ENCODE assay signal across 17 mouse cellular contexts in the genomic region with DNA sequence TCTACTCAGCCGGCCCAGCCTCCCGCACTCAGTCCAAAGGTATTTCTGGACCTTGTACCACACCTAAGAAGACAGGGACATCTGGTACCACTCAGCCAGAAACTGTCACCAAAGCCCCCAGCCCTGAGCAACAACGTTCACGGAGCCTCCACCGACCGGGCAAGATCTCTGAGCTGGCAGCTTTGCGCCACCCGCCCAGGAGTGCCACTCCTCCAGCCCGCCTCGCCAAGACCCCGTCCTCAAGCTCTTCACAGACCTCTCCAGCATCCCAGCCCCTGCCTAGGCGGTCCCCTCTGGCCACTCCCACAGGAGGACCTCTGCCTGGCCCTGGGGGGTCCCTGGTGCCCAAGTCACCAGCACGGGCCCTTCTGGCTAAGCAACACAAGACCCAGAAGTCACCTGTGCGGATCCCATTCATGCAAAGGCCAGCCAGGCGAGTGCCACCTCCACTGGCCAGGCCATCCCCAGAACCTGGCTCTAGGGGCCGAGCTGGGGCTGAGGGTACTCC. TPM values are rescaled to one million over a fixed set of nuclear protein-coding genes. Genes with fewer than 3 reads are reported as not detected.
DNase-seq lines count a peak whose midpoint lies in the region; ATAC-seq and TF ChIP-seq lines count a peak whose summit lies in the region.
"Had no signal": no experiment of that assay in that cellular context is flagged by ENCODE, and none has a peak within 500 bp of the region (broad histone marks: within the 10 kb centered on the region; RNA-seq: fewer than 3 reads in every experiment).

No protein-coding gene starts in this region.

- H3K4me2 ChIP-seq in hindbrain, embryonic 12.5 days (replicated peaks) = no peak overlapping the region
- no peak overlapping the region for H3K4me2 ChIP-seq in hindbrain, embryonic 11.5 days (replicated peaks; ENCODE audit: low read depth, low read length)
- H3K4me2 ChIP-seq in embryonic facial prominence, embryonic 14.5 days (ENCODE audit: low read depth, low read length) = no peak overlapping the region
- H3K4me2 ChIP-seq: liver, embryonic 13.5 days had no signal

- TF ChIP-seq POLR2A in ES-Bruce4 (IDR thresholded peaks at IDR 0.05; ENCODE audit: insufficient read depth, low read length) = no peak

- ATAC-seq in hindbrain, embryonic 12.5 days (ENCODE audit: low FRiP score) = no peak
- ATAC-seq in hindbrain, embryonic 11.5 days (ENCODE audit: low FRiP score) = no peak
- no peak for ATAC-seq in embryonic facial prominence, embryonic 14.5 days (ENCODE audit: low read depth)
- ATAC-seq: inflammation-experienced regulatory T-cells, adult 6 months; lung, postnatal 0 days had no signal

- no peak for TF ChIP-seq EP300 in ES-Bruce4 (IDR thresholded peaks at IDR 0.05; ENCODE audit: insufficient read depth, low read depth, low read length)

- H3K27ac ChIP-seq in hindbrain, embryonic 12.5 days = no peak overlapping the region
- no peak overlapping the region for H3K27ac ChIP-seq in hindbrain, embryonic 11.5 days (ENCODE audit: low read depth, low read length)
- no peak overlapping the region for H3K27ac ChIP-seq in ES-Bruce4 (ENCODE audit: insufficient read depth, low read length)
- no peak overlapping the region for H3K27ac ChIP-seq in embryonic facial prominence, embryonic 14.5 days (replicated peaks; ENCODE audit: low read depth, low read length)
- H3K27ac ChIP-seq: layer of hippocampus, adult 2 months; liver, embryonic 13.5 days; neural tube, embryonic 12.5 days; stomach, embryonic 15.5 days had no signal

- H3K36me3 ChIP-seq in hindbrain, embryonic 12.5 days = peaks cover 90% of the 10 kb centered on the region
- H3K36me3 ChIP-seq in hindbrain, embryonic 11.5 days (ENCODE audit: control insufficient read depth, insufficient read depth, low read length) = peaks cover 19% of the 10 kb centered on the region
- H3K36me3 ChIP-seq in ES-Bruce4 (ENCODE audit: control insufficient read depth, insufficient read depth, low read length, poor library complexity, severe bottlenecking) = no peaks in the 10 kb centered on the region
- peaks cover 17% of the 10 kb centered on the region; the same call in 1 of the 2 replicates for H3K36me3 ChIP-seq in embryonic facial prominence, embryonic 14.5 days (ENCODE audit: control insufficient read depth, insufficient read depth, low read length)
- H3K36me3 ChIP-seq: stomach, embryonic 15.5 days had no signal

- no peaks in the 10 kb centered on the region for H3K9me3 ChIP-seq in hindbrain, embryonic 12.5 days (replicated peaks)
- H3K9me3 ChIP-seq in hindbrain, embryonic 11.5 days (ENCODE audit: control insufficient read depth, low read length) = no peaks in the 10 kb centered on the region
- H3K9me3 ChIP-seq in ES-Bruce4 (replicated peaks; ENCODE audit: control insufficient read depth, insufficient read depth, low read length, poor library complexity, severe bottlenecking) = no peaks in the 10 kb centered on the region
- H3K9me3 ChIP-seq in embryonic facial prominence, embryonic 14.5 days (ENCODE audit: control insufficient read depth, low read length) = no peaks in the 10 kb centered on the region
- H3K9me3 ChIP-seq: liver, embryonic 13.5 days; neural tube, embryonic 12.5 days; stomach, embryonic 15.5 days had no signal

- intact Hi-C loops in left cerebral cortex, postnatal 25 days (cut with DNase I) = no loop called here

- H3K27me3 ChIP-seq in hindbrain, embryonic 12.5 days = peaks cover 63% of the 10 kb centered on the region
- H3K27me3 ChIP-seq in hindbrain, embryonic 11.5 days (ENCODE audit: control insufficient read depth, insufficient read depth, low read length) = peaks cover 27% of the 10 kb centered on the region
- H3K27me3 ChIP-seq in ES-Bruce4 (ENCODE audit: control insufficient read depth, insufficient read depth, low read length, poor library complexity, severe bottlenecking) = no peaks in the 10 kb centered on the region
- peaks cover 67% of the 10 kb centered on the region for H3K27me3 ChIP-seq in embryonic facial prominence, embryonic 14.5 days (replicated peaks; ENCODE audit: control insufficient read depth, insufficient read depth, low read length)

- H3K9ac ChIP-seq in hindbrain, embryonic 12.5 days = 0 out of 2 replicates have a peak overlapping the region, but pooled peaks have one; percentile 32
- no peak overlapping the region for H3K9ac ChIP-seq in hindbrain, embryonic 11.5 days (ENCODE audit: low read depth, low read length)
- H3K9ac ChIP-seq in ES-Bruce4 (ENCODE audit: low read depth, poor library complexity, severe bottlenecking) = 0 out of 2 replicates have a peak overlapping the region, but pooled peaks have one; percentile 9
- 0 out of 2 replicates have a peak overlapping the region, but pooled peaks have one; percentile 6 for H3K9ac ChIP-seq in embryonic facial prominence, embryonic 14.5 days (ENCODE audit: low read depth, low read length)
- H3K9ac ChIP-seq: liver, embryonic 13.5 days had no signal

- WGBS in hindbrain, embryonic 12.5 days = 53% methylated on average over 16 of the region's 16 CpGs
- 50% methylated on average over 16 of the region's 16 CpGs for WGBS in hindbrain, embryonic 11.5 days
- 56% methylated on average over 15 of the region's 16 CpGs for WGBS in embryonic facial prominence, embryonic 14.5 days

- no peak for TF ChIP-seq CTCF in ES-Bruce4 (IDR thresholded peaks at IDR 0.05; ENCODE audit: low read depth, low read length)

- no peak overlapping the region for H3K4me3 ChIP-seq in hindbrain, embryonic 12.5 days
- H3K4me3 ChIP-seq in hindbrain, embryonic 11.5 days (ENCODE audit: low read depth, low read length) = no peak overlapping the region
- peak overlapping the region; percentile 14; the same call in 1 of the 2 replicates for H3K4me3 ChIP-seq in ES-Bruce4 (ENCODE audit: low read depth, low read length)
- no peak overlapping the region for H3K4me3 ChIP-seq in embryonic facial prominence, embryonic 14.5 days (ENCODE audit: low read depth, low read length)
- H3K4me3 ChIP-seq: layer of hippocampus, adult 2 months; liver, embryonic 13.5 days; neural tube, embryonic 12.5 days; stomach, embryonic 15.5 days had no signal

- peaks cover 46% of the 10 kb centered on the region for H3K4me1 ChIP-seq in hindbrain, embryonic 12.5 days
- peaks cover 6% of the 10 kb centered on the region; the same call in 1 of the 2 replicates for H3K4me1 ChIP-seq in hindbrain, embryonic 11.5 days (replicated peaks; ENCODE audit: control insufficient read depth, insufficient read depth, low read length)
- no peaks in the 10 kb centered on the region for H3K4me1 ChIP-seq in ES-Bruce4 (ENCODE audit: control insufficient read depth, insufficient read depth, low read length)
- H3K4me1 ChIP-seq in embryonic facial prominence, embryonic 14.5 days (ENCODE audit: control insufficient read depth, insufficient read depth, low read length) = peaks cover 2% of the 10 kb centered on the region; the same call in 1 of the 2 replicates

- peak; percentile 62 for DNase-seq in cerebellum, adult 9-11 months
- no peak for DNase-seq in cerebellum, postnatal 36 days
- no peak for DNase-seq in hindbrain, embryonic 11.5 days (ENCODE audit: low spot score)
- DNase-seq in embryonic facial prominence, embryonic 14.5 days (ENCODE audit: low spot score) = no peak
- DNase-seq in frontal cortex, postnatal 10 days (ENCODE audit: low spot score in 2 of 2) = no peak
- DNase-seq in left cerebral cortex, postnatal 25 days (ENCODE audit: low spot score in 2 of 2) = no peak
- DNase-seq: adrenal gland, adult 8-10 months; embryo, embryonic 11 days; liver, embryonic 13.5 days had no signal

RNA-seq across cellular contexts. Expression of gene 2310011J03Rik, which starts 5.8 kb away (rescaled TPM):
- polyA plus RNA-seq in hindbrain, embryonic 12.5 days (2016; fragmentation: Nextera tagmentation; extraction: Ambion mirVana) = 38.4 and 39.7 TPM in 2 replicates
- 32.9 and 34.9 TPM in 2 replicates for polyA plus RNA-seq in hindbrain, embryonic 11.5 days (2014; fragmentation: Nextera tagmentation; extraction: Ambion mirVana)
- 11.6 and 13.2 TPM in 2 replicates for polyA plus RNA-seq in ES-Bruce4 (2011; ENCODE audit: insufficient read depth, insufficient read length, low read depth, missing spikeins)
- polyA plus RNA-seq in embryonic facial prominence, embryonic 14.5 days (2014; fragmentation: Nextera tagmentation; extraction: Ambion mirVana) = 38.5 and 46.3 TPM in 2 replicates
- total RNA-seq in left cerebral cortex, postnatal 25 days (2021) = 10 to 100 TPM; 27.3 to 29.8 TPM

RNA-seq across cellular contexts. Expression of gene Pcsk4, which starts 14.8 kb away (rescaled TPM):
- polyA plus RNA-seq in hindbrain, embryonic 12.5 days (2016; fragmentation: Nextera tagmentation; extraction: Ambion mirVana) = 2.2 and 2.8 TPM in 2 replicates
- polyA plus RNA-seq in hindbrain, embryonic 11.5 days (2014; fragmentation: Nextera tagmentation; extraction: Ambion mirVana) = 1.1 and 1.8 TPM in 2 replicates
- polyA plus RNA-seq in ES-Bruce4 (2011; ENCODE audit: insufficient read depth, insufficient read length, low read depth, missing spikeins) = 2.8 and 3.1 TPM in 2 replicates
- 1.7 and 2.9 TPM in 2 replicates for polyA plus RNA-seq in embryonic facial prominence, embryonic 14.5 days (2014; fragmentation: Nextera tagmentation; extraction: Ambion mirVana)
- 1 to 10 TPM; 4.5 to 4.6 TPM for total RNA-seq in left cerebral cortex, postnatal 25 days (2021)

RNA-seq across cellular contexts. Expression of gene Reep6, which starts 15.2 kb away (rescaled TPM):
- 3.2 and 4.1 TPM in 2 replicates for polyA plus RNA-seq in hindbrain, embryonic 12.5 days (2016; fragmentation: Nextera tagmentation; extraction: Ambion mirVana)
- 3.7 and 3.8 TPM in 2 replicates for polyA plus RNA-seq in hindbrain, embryonic 11.5 days (2014; fragmentation: Nextera tagmentation; extraction: Ambion mirVana)
- polyA plus RNA-seq in ES-Bruce4 (2011; ENCODE audit: insufficient read depth, insufficient read length, low read depth, missing spikeins) = 17.3 and 17.6 TPM in 2 replicates
- 5.6 and 7.5 TPM in 2 replicates for polyA plus RNA-seq in embryonic facial prominence, embryonic 14.5 days (2014; fragmentation: Nextera tagmentation; extraction: Ambion mirVana)
- 10 to 100 TPM; 10.5 to 11.2 TPM for total RNA-seq in left cerebral cortex, postnatal 25 days (2021)
- polyA plus RNA-seq: inflammation-experienced regulatory T-cells, adult 6 months had no signal

RNA-seq across cellular contexts. Expression of gene Apc2, which starts 18.8 kb away (rescaled TPM):
- 170 and 191 TPM in 2 replicates for polyA plus RNA-seq in hindbrain, embryonic 12.5 days (2016; fragmentation: Nextera tagmentation; extraction: Ambion mirVana)
- polyA plus RNA-seq in hindbrain, embryonic 11.5 days (2014; fragmentation: Nextera tagmentation; extraction: Ambion mirVana) = 74.4 and 101 TPM in 2 replicates
- 3.2 and 3.8 TPM in 2 replicates for polyA plus RNA-seq in ES-Bruce4 (2011; ENCODE audit: insufficient read depth, insufficient read length, low read depth, missing spikeins)
- 6.2 and 7.4 TPM in 2 replicates for polyA plus RNA-seq in embryonic facial prominence, embryonic 14.5 days (2014; fragmentation: Nextera tagmentation; extraction: Ambion mirVana)
- 100 to 1,000 TPM in 1 of 2 experiments, 10 to 100 TPM in 1; 93.4 to 103 TPM for total RNA-seq in left cerebral cortex, postnatal 25 days (2021)
- total RNA-seq: megakaryocyte-erythroid progenitor cell, adult 5-6 weeks had no signal

RNA-seq across cellular contexts. Expression of gene Rps15, which starts 22.3 kb away (rescaled TPM):
- polyA plus RNA-seq in hindbrain, embryonic 12.5 days (2016; fragmentation: Nextera tagmentation; extraction: Ambion mirVana) = 530 and 668 TPM in 2 replicates
- polyA plus RNA-seq in hindbrain, embryonic 11.5 days (2014; fragmentation: Nextera tagmentation; extraction: Ambion mirVana) = 798 TPM in 2 replicates
- polyA plus RNA-seq in ES-Bruce4 (2011; ENCODE audit: insufficient read depth, insufficient read length, low read depth, missing spikeins) = 2,641 and 2,952 TPM in 2 replicates
- polyA plus RNA-seq in embryonic facial prominence, embryonic 14.5 days (2014; fragmentation: Nextera tagmentation; extraction: Ambion mirVana) = 1,047 and 1,145 TPM in 2 replicates
- total RNA-seq in left cerebral cortex, postnatal 25 days (2021) = 100 to 1,000 TPM; 788 to 790 TPM
